Mouse (Mus musculus) liver, postnatal 0 days (tissue): ENCODE results near the gene Ube2e2.

Source experiments
- CTCF ChIP-seq: sonication (generic); IDR thresholded peaks from 2 replicates; pipeline ENCODE4 v1.5.1; 2016; ENCODE audit warnings: antibody characterized with exemption, low read depth
- EP300 ChIP-seq: IDR thresholded peaks from 2 replicates; pipeline ENCODE4 v1.6.1; 2016; ENCODE audit warnings: antibody characterized with exemption, low read depth, mild to moderate bottlenecking

GRCm38 (mm10) chr14:18893121-18893946, 733 bp downstream of the Ube2e2 start:
- TF ChIP-seq CTCF (no peak), EP300 (no peak)
